Mouse (Mus musculus): ENCODE data around the gene Prdm11.

The Prdm11 gene

GRCm38 (mm10) chr2:92933379-92933778 lies 112.6 kb downstream of the Prdm11 start:
- no peak for DNase-seq (ENCODE audit: low read depth)

- DNase-seq (ENCODE audit: low read depth), result no peak
Measured at GRCm38 (mm10) chr2:92931061-92931460, 114.9 kb downstream of the Prdm11 start.

GRCm38 (mm10) chr2:92929696-92930095 lies 116.3 kb downstream of the Prdm11 start:
- no peak for DNase-seq (ENCODE audit: low read depth)

- no peak for DNase-seq (ENCODE audit: low read depth)
Measured at GRCm38 (mm10) chr2:92924677-92925259, 121.2 kb downstream of the Prdm11 start.

- no peak for DNase-seq (ENCODE audit: low read depth)
Measured at GRCm38 (mm10) chr2:92920709-92921108, 125.3 kb downstream of the Prdm11 start.

- no peak for DNase-seq (ENCODE audit: low read depth)
Measured at GRCm38 (mm10) chr2:92917405-92918142, 128.4 kb downstream of the Prdm11 start.

GRCm38 (mm10) chr2:92915659-92916631 lies 130.0 kb downstream of the Prdm11 start:
- DNase-seq (ENCODE audit: low read depth), result no peak

Measured in induced T-regulatory cell, adult 2 months (primary cell).